Mouse (Mus musculus) inflammation-experienced regulatory T-cells (primary cell): ENCODE results near the gene Adgrv1. TPM values are rescaled to one million over a fixed set of nuclear protein-coding genes. Genes with fewer than 3 reads are reported as not detected.

Source experiments
- polyA plus RNA-seq, 2 experiments: library from polyadenylated mRNA; unstranded; fragments of 100-300 nt; shearing (Covaris generic); gene quantifications; one replicate each; pipeline ENCODE4 v1.2.1; 2017

The Adgrv1 gene
- polyA plus RNA-seq, result under 1 TPM; 0.57 to 0.71 TPM

DNA sequence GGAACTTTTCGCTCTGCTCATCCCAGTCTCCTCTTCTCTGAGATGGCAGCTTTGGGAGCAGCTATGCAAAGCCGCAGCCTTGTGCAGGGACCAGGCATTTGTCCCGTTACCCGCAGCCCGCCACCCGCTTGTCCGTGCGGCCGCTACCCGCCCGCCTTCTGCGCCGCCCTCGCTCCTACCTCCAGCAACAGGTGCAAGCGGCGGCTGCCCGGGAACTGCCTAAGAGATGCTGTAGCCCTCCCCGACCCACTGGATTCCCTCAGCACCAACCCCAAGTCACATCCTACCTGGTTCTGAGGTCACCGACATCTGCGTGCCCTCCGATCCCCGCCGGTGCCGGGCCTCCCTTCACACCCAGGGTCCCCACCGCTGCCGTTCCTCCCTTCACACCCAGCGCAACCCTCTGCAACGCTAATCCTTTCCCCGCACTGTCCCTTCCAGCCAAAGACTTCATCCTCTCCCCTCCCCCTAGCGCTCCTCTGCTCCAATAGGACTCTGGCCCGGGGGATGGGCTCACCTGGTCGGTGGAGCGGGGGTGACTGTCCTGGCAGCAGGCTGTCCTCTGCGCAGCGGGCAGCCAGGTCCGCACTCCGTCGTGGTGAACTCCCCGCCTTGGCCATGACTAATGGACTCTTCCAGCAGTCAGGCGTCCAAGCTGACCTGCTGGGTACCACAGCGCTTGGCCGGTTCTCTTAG, at the start of gene Adgrv1:
Gene Adgrv1, minus strand, starts transcription at position 435 of the 696 bp plus-strand sequence.

DNA sequence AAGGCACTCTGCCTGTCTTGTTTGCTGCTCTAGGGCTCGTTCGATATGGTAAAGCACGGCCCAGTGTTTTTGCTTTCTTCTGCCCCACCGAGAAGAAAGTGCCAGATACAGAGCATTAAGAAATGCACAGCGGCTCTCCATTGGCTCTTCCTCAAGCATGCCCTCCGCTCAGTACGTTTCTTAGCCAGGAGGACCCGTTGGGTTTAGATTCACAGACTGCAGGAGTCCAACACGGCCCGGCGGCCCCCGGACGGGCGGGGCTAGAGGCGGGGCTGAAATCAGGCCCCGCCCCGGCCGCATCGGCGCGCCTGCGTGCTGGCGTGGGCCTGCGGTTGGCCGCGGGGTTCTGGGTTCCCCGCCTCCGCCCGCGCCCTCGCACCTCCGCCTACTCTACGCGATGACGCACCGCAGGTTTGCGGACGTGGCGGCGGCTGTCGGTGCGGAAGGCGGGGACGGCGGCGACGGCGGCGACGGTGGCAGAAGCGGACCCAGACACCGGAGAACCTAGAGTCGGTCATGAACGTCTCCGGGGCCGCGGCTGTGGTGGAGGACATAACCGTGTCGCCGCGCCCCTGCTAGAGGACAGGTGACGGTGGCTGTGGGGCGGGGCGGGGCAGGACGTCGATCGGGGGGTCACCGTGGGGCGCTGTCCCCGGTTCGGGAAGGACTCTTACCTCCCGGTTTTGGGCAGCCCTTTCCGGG, 24.5 kb upstream of the Adgrv1 start, which contains the start of gene Lysmd3:
Gene Lysmd3, plus strand, starts transcription at position 313 of the 702 bp plus-strand sequence.

Other genes starting within 250 kb of the Adgrv1 start
- 10 to 100 TPM; 14.5 to 24.3 TPM for gene Lysmd3, start 24.5 kb upstream of the Adgrv1 start, polyA plus RNA-seq
- 10 to 100 TPM in 1 of 2 experiments, 1 to 10 TPM in 1; 8.2 to 16.4 TPM for gene Polr3g, start 77.9 kb upstream of the Adgrv1 start, polyA plus RNA-seq
- 10 to 100 TPM; 15.0 TPM for gene Mblac2, start 78.2 kb upstream of the Adgrv1 start, polyA plus RNA-seq
- 100 to 1,000 TPM; 175 to 200 TPM for gene Cetn3, start 149.9 kb upstream of the Adgrv1 start, polyA plus RNA-seq